Mouse (Mus musculus) heart, embryonic 11.5 days (tissue): ENCODE measurements around the gene Inhba. TPM values are rescaled to one million over a fixed set of nuclear protein-coding genes. Genes with fewer than 3 reads are reported as not detected.
A peak's percentile ranks its signal among the peaks of the same experiment; 100 is the strongest.

Experiments
- ATAC-seq: fragments of 200-750 bp; cut with Nextera tagmentation; replicated peaks from 2 replicates; pipeline ENCODE4 v1.8.0; 2017; ENCODE audit warnings: moderate library complexity; ENCODE audit not compliant: insufficient number of reproducible peaks, low FRiP score, low TSS enrichment
- H3K27ac ChIP-seq: fragments of 300-500 bp; sonication (generic); 2 replicates; pipeline ENCODE4 v1.5.1; 2014; ENCODE audit warnings: mild to moderate bottlenecking, low read depth, low read length
- H3K27me3 ChIP-seq: fragments of 300-500 bp; sonication (generic); 2 replicates; pipeline ENCODE4 v1.6.1; 2014; ENCODE audit warnings: mild to moderate bottlenecking, low read length, mixed read lengths; ENCODE audit not compliant: control insufficient read depth, insufficient read depth
- H3K36me3 ChIP-seq: fragments of 300-500 bp; sonication (generic); 2 replicates; pipeline ENCODE4 v1.6.1; 2014; ENCODE audit warnings: mild to moderate bottlenecking, low read length, moderate library complexity, mixed read lengths; ENCODE audit not compliant: control insufficient read depth, insufficient read depth
- H3K4me1 ChIP-seq: fragments of 300-500 bp; sonication (generic); 2 replicates; pipeline ENCODE4 v1.6.1; 2014; ENCODE audit warnings: low read length; ENCODE audit not compliant: control insufficient read depth, insufficient read depth
- H3K4me2 ChIP-seq: fragments of 300-500 bp; sonication (generic); 2 replicates; pipeline ENCODE4 v1.6.1; 2014; ENCODE audit warnings: mild to moderate bottlenecking, moderate library complexity
- H3K4me3 ChIP-seq: fragments of 300-500 bp; sonication (generic); 2 replicates; pipeline ENCODE4 v1.5.1; 2014; ENCODE audit warnings: low read depth, low read length
- H3K9ac ChIP-seq: fragments of 300-500 bp; sonication (generic); 2 replicates; pipeline ENCODE4 v1.6.1; 2014; ENCODE audit warnings: mild to moderate bottlenecking, low read depth, low read length, moderate library complexity
- H3K9me3 ChIP-seq: fragments of 300-500 bp; sonication (generic); replicated peaks from 2 replicates; pipeline ENCODE4 v1.6.1; 2016; ENCODE audit warnings: low read length; ENCODE audit not compliant: control insufficient read depth
- WGBS: fragments of 180-500 bp; shearing (Covaris S2); extraction: QIAGEN DNeasy Blood & Tissue Kit; methylation state at CpG from one replicate; pipeline ENCODE4 v1.1.7; 2014; ENCODE audit not compliant: insufficient replicate concordance; 5-methylcytosine and 5-hydroxymethylcytosine counted together
- polyA plus RNA-seq: library from polyadenylated mRNA; unstranded; fragments of >200 nt; fragmentation: Nextera tagmentation; extraction: Ambion mirVana; gene quantifications from 2 replicates; pipeline ENCODE4 v1.2.1, GENCODE M21; 2014

Gene Inhba
- polyA plus RNA-seq, 1 experiment from 2014 or later = 16.6 TPM

GRCm38 (mm10) chr13:16018807-16019510 is 7.3 kb downstream of the Inhba start:
- Histone ChIP-seq H3K4me3 (peak overlapping the region; percentile 53; the same call in 1 of the 2 replicates), H3K4me2 (peak overlapping the region; percentile 88), H3K4me1 (no peaks in the 10 kb centered on the region; the same call in 1 of the 2 replicates), H3K27ac (no peak overlapping the region), H3K9ac (no peak overlapping the region), H3K27me3 (peaks cover 3% of the 10 kb centered on the region; the same call in 1 of the 2 replicates), H3K9me3 (no peaks in the 10 kb centered on the region), H3K36me3 (no peaks in the 10 kb centered on the region)
- ATAC-seq = no peak
- WGBS = 74% methylated on average over 3 of the region's 3 CpGs

GRCm38 (mm10) chr13:16020659-16021058 is 9.0 kb downstream of the Inhba start:
- Histone ChIP-seq H3K4me1 (no peaks in the 10 kb centered on the region; the same call in 1 of the 2 replicates), H3K4me2 (peak overlapping the region; percentile 29), H3K9me3 (no peaks in the 10 kb centered on the region), H3K36me3 (no peaks in the 10 kb centered on the region), H3K27ac (no peak overlapping the region), H3K27me3 (peaks cover 3% of the 10 kb centered on the region; the same call in 1 of the 2 replicates), H3K4me3 (no peak overlapping the region), H3K9ac (no peak overlapping the region)
- ATAC-seq = no peak
- 0% methylated on average over 1 of the region's 1 CpGs for WGBS

GRCm38 (mm10) chr13:16021181-16021580 is 9.5 kb downstream of the Inhba start:
- Histone ChIP-seq H3K4me3 (0 out of 2 replicates have a peak overlapping the region, but pooled peaks have one; percentile 3), H3K4me1 (no peaks in the 10 kb centered on the region; the same call in 1 of the 2 replicates), H3K4me2 (peak overlapping the region; percentile 29), H3K9me3 (no peaks in the 10 kb centered on the region), H3K36me3 (no peaks in the 10 kb centered on the region), H3K27ac (no peak overlapping the region), H3K9ac (no peak overlapping the region), H3K27me3 (peaks cover 3% of the 10 kb centered on the region; the same call in 1 of the 2 replicates)
- 35% methylated on average over 6 of the region's 6 CpGs for WGBS
- ATAC-seq = no peak

- no peak overlapping the region for H3K27ac ChIP-seq
- no peaks in the 10 kb centered on the region; the same call in 1 of the 2 replicates for H3K4me1 ChIP-seq
- peaks cover 3% of the 10 kb centered on the region; the same call in 1 of the 2 replicates for H3K27me3 ChIP-seq
- H3K9me3 ChIP-seq = no peaks in the 10 kb centered on the region
- no peak overlapping the region for H3K9ac ChIP-seq
- no peaks in the 10 kb centered on the region for H3K36me3 ChIP-seq
- H3K4me2 ChIP-seq = no peak overlapping the region
- WGBS = 74% methylated on average over 7 of the region's 7 CpGs
- no peak for ATAC-seq
- no peak overlapping the region for H3K4me3 ChIP-seq
Measured at GRCm38 (mm10) chr13:16021849-16022248, 10.2 kb downstream of the Inhba start.

GRCm38 (mm10) chr13:16022536-16022935 is 10.9 kb downstream of the Inhba start:
- Histone ChIP-seq H3K9ac (no peak overlapping the region), H3K27ac (no peak overlapping the region), H3K36me3 (no peaks in the 10 kb centered on the region)

GRCm38 (mm10) chr13:16023070-16024039 is 11.7 kb downstream of the Inhba start:
- Histone ChIP-seq H3K27ac (no peak overlapping the region), H3K4me3 (no peak overlapping the region), H3K4me2 (no peak overlapping the region), H3K4me1 (no peaks in the 10 kb centered on the region; the same call in 1 of the 2 replicates), H3K9me3 (no peaks in the 10 kb centered on the region), H3K36me3 (no peaks in the 10 kb centered on the region), H3K9ac (no peak overlapping the region), H3K27me3 (no peaks in the 10 kb centered on the region; the same call in 1 of the 2 replicates)
- WGBS = 61% methylated on average over 13 of the region's 13 CpGs
- ATAC-seq = peak; percentile 26; the same call in 1 of the 2 replicates

More at GRCm38 (mm10) chr13:16022536-16022935, 10.9 kb downstream of the Inhba start:
- no peaks in the 10 kb centered on the region; the same call in 1 of the 2 replicates for H3K4me1 ChIP-seq
- WGBS = 87% methylated on average over 8 of the region's 8 CpGs
- no peak overlapping the region for H3K4me3 ChIP-seq
- no peak for ATAC-seq
- H3K4me2 ChIP-seq = no peak overlapping the region
- H3K9me3 ChIP-seq = no peaks in the 10 kb centered on the region
- H3K27me3 ChIP-seq = peaks cover 3% of the 10 kb centered on the region; the same call in 1 of the 2 replicates

- Histone ChIP-seq H3K4me1 (no peaks in the 10 kb centered on the region), H3K4me2 (no peak overlapping the region), H3K36me3 (no peaks in the 10 kb centered on the region), H3K9me3 (no peaks in the 10 kb centered on the region), H3K9ac (no peak overlapping the region), H3K27me3 (no peaks in the 10 kb centered on the region), H3K27ac (no peak overlapping the region), H3K4me3 (no peak overlapping the region)
- no peak for ATAC-seq
- WGBS = 78% methylated on average over 5 of the region's 5 CpGs
Measured at GRCm38 (mm10) chr13:16030557-16031057, 19.0 kb downstream of the Inhba start.

- H3K4me3 ChIP-seq = no peak overlapping the region
- no peaks in the 10 kb centered on the region for H3K9me3 ChIP-seq
- H3K27me3 ChIP-seq = no peaks in the 10 kb centered on the region
- H3K36me3 ChIP-seq = no peaks in the 10 kb centered on the region
- H3K4me2 ChIP-seq = no peak overlapping the region
- H3K9ac ChIP-seq = no peak overlapping the region
- no peak for ATAC-seq
- no peak overlapping the region for H3K27ac ChIP-seq
- no peaks in the 10 kb centered on the region for H3K4me1 ChIP-seq
Measured at GRCm38 (mm10) chr13:16032425-16032824, 20.8 kb downstream of the Inhba start.
